Mouse (Mus musculus) midbrain, embryonic 15.5 days (tissue): ENCODE results near the gene Jak3. TPM values are rescaled to one million over a fixed set of nuclear protein-coding genes. Genes with fewer than 3 reads are reported as not detected.
A peak's percentile ranks its signal among the peaks of the same experiment; 100 is the strongest.

ENCODE experiments used
- ATAC-seq: fragments of 200-750 bp; cut with Nextera tagmentation; replicated peaks from 2 replicates; pipeline ENCODE4 v1.8.0; 2017; ENCODE audit warnings: moderate TSS enrichment
- H3K27ac ChIP-seq: fragments of 300-500 bp; sonication (generic); 2 replicates; pipeline ENCODE4 v1.5.1; 2015; ENCODE audit warnings: mild to moderate bottlenecking, inconsistent platforms
- H3K27me3 ChIP-seq: fragments of 300-500 bp; sonication (generic); replicated peaks from 2 replicates; pipeline ENCODE4 v1.6.1; 2015; ENCODE audit warnings: inconsistent platforms
- H3K36me3 ChIP-seq: fragments of 300-500 bp; sonication (generic); replicated peaks from 2 replicates; pipeline ENCODE4 v1.6.1; 2015; ENCODE audit warnings: inconsistent platforms
- H3K4me1 ChIP-seq: fragments of 300-500 bp; sonication (generic); 2 replicates; pipeline ENCODE4 v1.6.1; 2015; ENCODE audit warnings: inconsistent platforms
- H3K4me2 ChIP-seq: fragments of 300-500 bp; sonication (generic); 2 replicates; pipeline ENCODE4 v1.6.1; 2015; ENCODE audit warnings: inconsistent platforms, mild to moderate bottlenecking, moderate library complexity
- H3K4me3 ChIP-seq: fragments of 300-500 bp; sonication (generic); 2 replicates; pipeline ENCODE4 v1.5.1; 2015; ENCODE audit warnings: mild to moderate bottlenecking, inconsistent platforms
- H3K9ac ChIP-seq: fragments of 300-500 bp; sonication (generic); 2 replicates; pipeline ENCODE4 v1.6.1; 2015; ENCODE audit warnings: mild to moderate bottlenecking, inconsistent platforms
- H3K9me3 ChIP-seq: fragments of 300-500 bp; sonication (generic); 2 replicates; pipeline ENCODE4 v1.6.1; 2016; ENCODE audit warnings: inconsistent platforms
- WGBS: fragments of 180-500 bp; shearing (Covaris S2); methylation state at CpG from one replicate; pipeline ENCODE4 v1.1.7; 2015; ENCODE audit warnings: mixed read lengths; 5-methylcytosine and 5-hydroxymethylcytosine counted together
- polyA plus RNA-seq: library from polyadenylated mRNA; unstranded; fragments of >200 nt; fragmentation: Nextera tagmentation; extraction: Ambion mirVana; gene quantifications from 2 replicates; pipeline ENCODE4 v1.2.1, GENCODE M21; 2015

The Jak3 gene
- polyA plus RNA-seq, 1 experiment from 2014 or later, result 5.8 TPM

DNA sequence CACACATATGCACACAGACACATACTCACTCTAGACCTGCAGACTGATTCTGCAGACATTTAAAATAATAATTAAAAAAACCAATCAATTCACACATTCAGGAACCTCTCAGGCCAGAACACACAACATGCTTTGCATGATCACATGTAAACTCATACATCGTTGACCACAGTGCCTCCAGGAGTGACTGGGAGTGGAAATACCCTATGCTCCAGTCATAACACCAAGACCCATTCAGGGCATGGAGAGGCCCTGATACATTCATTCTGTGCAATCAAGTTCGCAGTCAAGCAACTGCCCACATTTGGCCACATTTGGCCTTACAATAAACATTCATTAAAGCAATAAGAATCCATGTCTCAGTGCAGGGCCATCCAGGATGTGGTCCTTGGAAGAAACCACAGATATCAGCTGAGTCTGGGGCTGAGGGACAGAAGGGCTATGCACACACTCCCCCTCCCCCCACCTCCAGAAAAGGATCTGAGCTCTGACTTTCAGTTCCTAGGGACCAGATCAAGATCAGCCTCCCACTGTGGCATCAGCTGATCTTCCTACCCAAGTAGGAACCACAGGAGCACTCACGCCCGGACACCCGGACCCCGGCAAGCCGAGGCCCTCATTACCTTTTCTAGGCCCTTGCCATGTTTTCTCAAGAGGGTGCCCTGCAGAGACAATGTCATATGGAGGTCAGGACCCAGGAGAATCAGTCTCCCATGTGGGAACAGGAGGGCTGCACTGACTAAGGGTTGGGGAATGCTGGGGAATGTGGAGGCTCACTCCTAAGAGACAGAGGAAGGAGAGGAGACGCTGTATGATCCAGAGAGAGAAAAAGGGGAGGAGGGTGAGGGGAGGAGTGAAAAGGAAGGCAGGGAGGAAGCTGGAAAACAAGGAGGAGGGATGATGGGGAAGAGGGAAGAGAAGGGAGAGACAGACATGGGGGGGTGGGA lies 38.7 kb upstream of the Jak3 start:
- ATAC-seq, result no peak
- no peak overlapping the region for H3K27ac ChIP-seq
- no peak overlapping the region for H3K4me3 ChIP-seq
- 61% methylated on average over 8 of the region's 8 CpGs for WGBS
- peaks cover 9% of the 10 kb centered on the region for H3K4me1 ChIP-seq
- no peak overlapping the region for H3K9ac ChIP-seq
- no peak overlapping the region for H3K4me2 ChIP-seq
- peaks cover 11% of the 10 kb centered on the region; the same call in 1 of the 2 replicates for H3K27me3 ChIP-seq
- H3K36me3 ChIP-seq, result peaks cover 25% of the 10 kb centered on the region; the same call in 1 of the 2 replicates
- no peaks in the 10 kb centered on the region for H3K9me3 ChIP-seq

DNA sequence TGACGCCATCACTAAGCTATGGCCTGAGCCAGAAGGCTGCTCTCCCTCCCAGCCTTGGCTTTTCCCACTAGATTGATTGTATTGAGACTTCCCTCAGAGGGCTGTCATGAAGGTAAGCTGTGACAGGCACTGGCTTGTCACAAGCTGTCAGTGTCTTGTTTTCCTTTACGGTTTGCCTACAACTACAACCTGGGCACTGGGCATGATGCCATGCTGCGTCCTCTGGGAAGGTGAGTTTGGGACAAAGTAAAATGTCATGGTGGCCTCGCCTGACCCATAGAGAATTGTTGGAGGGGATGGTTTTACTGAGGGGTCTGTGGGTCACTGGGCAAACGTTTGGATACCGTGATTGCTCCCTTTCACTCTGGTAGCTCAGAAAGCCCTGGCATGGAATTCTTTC lies 37.8 kb upstream of the Jak3 start:
- peaks cover 9% of the 10 kb centered on the region for H3K4me1 ChIP-seq
- no peaks in the 10 kb centered on the region for H3K9me3 ChIP-seq
- no peak overlapping the region for H3K4me3 ChIP-seq
- H3K27ac ChIP-seq, result no peak overlapping the region
- no peak for ATAC-seq
- H3K4me2 ChIP-seq, result no peak overlapping the region
- WGBS, result 65% methylated on average over 6 of the region's 6 CpGs
- no peak overlapping the region for H3K9ac ChIP-seq
- H3K27me3 ChIP-seq, result 0 out of 2 replicates have a peak, but pooled peaks cover 11% of the 10 kb centered on the region
- H3K36me3 ChIP-seq, result peaks cover 30% of the 10 kb centered on the region; the same call in 1 of the 2 replicates

DNA sequence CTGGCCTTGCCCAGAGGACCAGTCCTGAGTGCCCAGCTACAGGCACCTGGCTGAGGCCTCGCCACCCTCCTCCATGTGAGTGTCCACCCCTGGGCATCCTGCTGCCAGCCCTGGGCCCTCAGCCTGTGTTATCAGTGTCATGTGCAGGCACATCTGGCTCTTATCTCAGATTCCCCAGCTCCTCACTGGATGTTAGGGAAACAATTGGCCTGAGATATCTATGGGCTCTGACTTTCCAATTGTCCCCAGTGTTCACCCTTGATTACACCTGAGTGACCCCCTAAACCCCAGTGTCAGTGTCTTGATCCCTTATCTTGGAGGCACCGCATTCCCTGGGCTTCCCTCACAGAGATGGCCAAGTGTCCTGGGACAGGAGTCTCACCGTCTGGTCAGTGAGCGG lies 36.8 kb upstream of the Jak3 start:
- no peak overlapping the region for H3K4me2 ChIP-seq
- WGBS, result 85% methylated on average over 4 of the region's 4 CpGs
- peaks cover 32% of the 10 kb centered on the region for H3K36me3 ChIP-seq

DNA sequence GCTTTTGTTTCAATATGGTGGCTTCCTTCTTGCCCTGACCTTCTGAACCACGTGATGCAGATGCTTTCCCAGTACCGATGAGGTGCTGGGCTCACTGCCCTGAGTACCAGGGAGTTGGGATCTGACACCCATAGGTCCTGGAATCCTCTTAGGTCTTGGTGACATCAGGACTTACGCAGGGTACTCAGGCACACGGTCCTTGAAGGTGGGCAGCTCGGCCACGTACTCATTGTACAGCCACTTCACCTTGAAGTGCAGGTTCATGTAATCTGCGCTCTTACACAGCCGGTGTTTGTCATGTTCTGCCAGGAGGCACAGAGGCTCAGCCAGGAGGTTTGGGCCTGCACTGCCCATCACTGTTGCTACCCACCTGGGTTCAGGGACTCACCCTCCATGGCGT lies 30.6 kb upstream of the Jak3 start:
- Histone ChIP-seq H3K4me2 (no peak overlapping the region), H3K36me3 (peaks cover 55% of the 10 kb centered on the region), H3K27me3 (no peaks in the 10 kb centered on the region), H3K9me3 (no peaks in the 10 kb centered on the region), H3K4me1 (no peaks in the 10 kb centered on the region), H3K9ac (no peak overlapping the region), H3K4me3 (no peak overlapping the region), H3K27ac (no peak overlapping the region)
- no peak for ATAC-seq
- WGBS, result 85% methylated on average over 9 of the region's 9 CpGs

More for the DNA sequence above, 36.8 kb upstream of the Jak3 start:
- Histone ChIP-seq H3K9ac (no peak overlapping the region), H3K9me3 (no peaks in the 10 kb centered on the region), H3K4me1 (peaks cover 7% of the 10 kb centered on the region), H3K27me3 (0 out of 2 replicates have a peak, but pooled peaks cover 11% of the 10 kb centered on the region), H3K4me3 (no peak overlapping the region), H3K27ac (no peak overlapping the region)
- no peak for ATAC-seq

DNA sequence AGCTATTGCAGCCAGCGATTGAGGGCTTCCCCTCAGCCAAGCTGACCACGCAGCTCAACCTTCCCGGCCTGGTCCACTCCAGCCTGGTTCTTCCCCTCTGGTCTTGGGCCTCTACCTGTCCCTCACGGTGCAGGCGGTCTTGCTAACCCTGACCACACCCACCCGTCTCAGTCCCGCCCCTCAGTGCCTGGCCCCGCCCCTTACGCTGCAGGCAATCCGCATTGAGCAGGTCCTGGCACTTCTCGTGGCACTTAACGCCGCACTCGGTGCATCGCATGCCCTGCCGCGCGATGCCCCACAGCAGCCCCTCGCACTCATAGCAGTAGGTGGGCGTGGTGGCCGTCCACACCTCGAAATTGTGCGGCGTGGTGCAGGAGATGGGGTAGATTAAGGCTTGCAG lies 21.5 kb upstream of the Jak3 start:
- H3K27ac ChIP-seq, result no peak overlapping the region
- ATAC-seq, result peak; percentile 15; the same call in 1 of the 2 replicates
- H3K4me3 ChIP-seq, result no peak overlapping the region
- H3K36me3 ChIP-seq, result peaks cover 25% of the 10 kb centered on the region
- peaks cover 37% of the 10 kb centered on the region for H3K27me3 ChIP-seq
- H3K4me2 ChIP-seq, result peak overlapping the region; percentile 20; the same call in 1 of the 2 replicates
- 3% methylated on average over 24 of the region's 24 CpGs for WGBS
- H3K9ac ChIP-seq, result no peak overlapping the region
- H3K4me1 ChIP-seq, result 0 out of 2 replicates have a peak, but pooled peaks cover 5% of the 10 kb centered on the region
- H3K9me3 ChIP-seq, result no peaks in the 10 kb centered on the region

DNA sequence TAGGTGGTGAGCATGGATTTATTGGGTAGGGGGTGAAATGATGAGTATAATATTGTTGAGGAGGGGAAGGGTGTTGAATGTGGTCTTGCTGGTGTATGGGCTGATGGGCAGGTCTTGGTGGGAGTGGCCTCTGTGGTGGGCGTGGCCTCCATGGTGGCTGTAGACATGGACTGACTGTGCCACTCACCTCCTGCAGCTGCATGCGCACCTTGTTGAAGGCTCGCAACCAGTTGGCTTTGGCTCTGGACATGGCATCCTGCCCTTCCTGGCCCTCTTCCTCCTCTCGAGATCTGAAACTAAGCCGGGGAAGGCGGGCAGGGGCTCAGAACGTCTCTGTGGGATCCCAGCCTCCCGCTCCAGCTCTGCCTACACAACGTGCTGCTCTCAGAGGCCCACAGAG lies 18.3 kb upstream of the Jak3 start:
- Histone ChIP-seq H3K9me3 (no peaks in the 10 kb centered on the region), H3K27ac (no peak overlapping the region), H3K36me3 (peaks cover 13% of the 10 kb centered on the region; the same call in 1 of the 2 replicates), H3K4me1 (0 out of 2 replicates have a peak, but pooled peaks cover 9% of the 10 kb centered on the region), H3K4me2 (no peak overlapping the region), H3K4me3 (no peak overlapping the region), H3K9ac (no peak overlapping the region), H3K27me3 (peaks cover 44% of the 10 kb centered on the region)
- 31% methylated on average over 9 of the region's 9 CpGs for WGBS
- no peak for ATAC-seq

DNA sequence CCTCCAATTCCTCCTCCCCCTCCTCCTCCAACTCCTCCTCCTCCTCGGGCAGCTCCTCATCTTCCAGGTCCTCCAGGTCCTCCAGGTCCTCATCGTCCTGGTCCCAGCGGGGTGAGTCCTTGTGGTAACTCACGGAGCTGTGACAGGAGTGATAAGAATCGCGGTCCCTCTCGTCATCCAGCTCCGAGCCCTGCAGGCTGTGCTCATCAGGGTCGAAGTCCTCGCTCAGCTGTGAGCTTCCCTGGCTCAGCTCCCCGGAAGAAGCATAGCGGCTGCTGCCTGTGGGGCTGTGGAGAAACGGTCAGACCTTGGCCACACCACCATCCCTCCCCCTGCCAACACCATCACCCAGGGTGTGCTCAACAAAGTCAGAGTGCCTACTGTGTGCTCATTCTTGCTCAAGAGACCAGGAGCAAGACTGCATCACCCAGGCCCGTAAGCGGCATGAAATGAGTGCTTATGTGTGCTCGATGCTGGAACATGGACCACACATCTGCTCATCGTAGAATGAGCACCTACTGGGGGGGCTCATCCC lies 17.5 kb upstream of the Jak3 start:
- WGBS, result 32% methylated on average over 17 of the region's 17 CpGs
- Histone ChIP-seq H3K27me3 (peaks cover 42% of the 10 kb centered on the region), H3K4me1 (0 out of 2 replicates have a peak, but pooled peaks cover 9% of the 10 kb centered on the region), H3K9ac (no peak overlapping the region), H3K9me3 (no peaks in the 10 kb centered on the region), H3K27ac (no peak overlapping the region), H3K4me3 (no peak overlapping the region), H3K4me2 (no peak overlapping the region), H3K36me3 (peaks cover 16% of the 10 kb centered on the region; the same call in 1 of the 2 replicates)
- no peak for ATAC-seq

DNA sequence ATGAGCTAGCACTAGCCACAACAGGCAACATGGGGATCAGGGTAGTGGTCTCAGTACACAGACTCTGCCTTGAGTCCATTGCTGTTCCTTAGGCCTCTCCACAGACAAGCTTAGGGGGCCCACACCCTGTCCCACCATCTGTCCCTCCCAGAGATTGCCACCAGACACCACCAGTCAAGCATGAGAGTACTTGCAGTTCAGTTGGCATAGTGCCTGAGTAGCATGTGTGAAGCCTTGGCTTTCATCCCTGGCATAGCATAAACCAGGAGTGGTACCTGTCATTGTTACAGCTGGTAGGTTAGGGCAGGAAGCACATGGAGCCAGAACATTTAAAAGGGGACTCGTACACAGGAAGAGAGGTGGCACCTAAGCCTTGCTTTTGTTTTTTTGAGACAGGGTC lies 16.3 kb upstream of the Jak3 start:
- H3K4me3 ChIP-seq, result no peak overlapping the region
- no peak overlapping the region for H3K9ac ChIP-seq
- no peak overlapping the region for H3K4me2 ChIP-seq
- ATAC-seq, result no peak
- peaks cover 37% of the 10 kb centered on the region for H3K27me3 ChIP-seq
- WGBS, result 54% methylated on average over 1 of the region's 1 CpGs
- 0 out of 2 replicates have a peak, but pooled peaks cover 5% of the 10 kb centered on the region for H3K4me1 ChIP-seq
- H3K9me3 ChIP-seq, result no peaks in the 10 kb centered on the region
- peaks cover 21% of the 10 kb centered on the region for H3K36me3 ChIP-seq
- no peak overlapping the region for H3K27ac ChIP-seq

DNA sequence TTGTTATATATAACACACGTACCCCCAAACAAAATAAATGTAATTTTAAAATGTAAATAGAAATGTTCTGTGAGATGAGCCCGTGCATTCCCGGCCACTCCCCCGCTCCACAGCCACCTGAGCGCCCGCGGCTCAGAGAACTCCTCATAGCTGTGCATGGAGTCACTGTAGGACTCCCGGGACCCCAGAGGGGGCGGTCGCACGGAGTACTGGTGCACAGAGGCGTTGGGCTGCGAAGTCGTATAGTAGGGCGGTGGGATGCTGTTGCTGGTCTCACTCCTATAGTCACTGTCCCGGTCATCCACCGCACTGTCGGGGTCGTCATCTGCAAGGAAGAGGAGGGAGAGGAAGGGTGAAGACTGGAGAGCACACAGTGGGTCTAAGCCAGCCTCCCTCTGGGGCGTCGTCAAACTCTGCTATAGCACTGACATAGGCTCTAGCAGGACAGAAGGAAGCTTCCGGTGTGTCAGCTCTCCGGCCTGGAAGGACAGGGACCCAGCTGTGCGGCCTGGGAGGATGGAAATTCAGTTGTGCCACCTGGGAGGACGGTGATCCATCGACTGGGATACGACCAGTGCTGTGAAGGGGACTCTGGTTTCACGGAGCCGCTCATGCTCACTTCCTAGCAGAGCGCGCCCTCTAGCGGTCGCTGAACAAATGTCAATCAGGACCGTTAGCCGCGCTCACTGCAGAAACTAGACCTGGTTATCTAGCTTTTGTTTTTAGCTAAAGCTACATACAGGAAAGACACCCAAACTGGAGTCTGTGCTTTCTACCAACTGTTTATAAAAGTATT lies 15.6 kb upstream of the Jak3 start:
- 7% methylated on average over 36 of the region's 36 CpGs for WGBS
- no peak overlapping the region for H3K4me2 ChIP-seq
- H3K36me3 ChIP-seq, result peaks cover 21% of the 10 kb centered on the region
- H3K9me3 ChIP-seq, result no peaks in the 10 kb centered on the region
- H3K9ac ChIP-seq, result no peak overlapping the region
- peaks cover 31% of the 10 kb centered on the region for H3K27me3 ChIP-seq
- no peak overlapping the region for H3K27ac ChIP-seq
- 0 out of 2 replicates have a peak, but pooled peaks cover 5% of the 10 kb centered on the region for H3K4me1 ChIP-seq
- ATAC-seq, result peak; percentile 65
- no peak overlapping the region for H3K4me3 ChIP-seq

DNA sequence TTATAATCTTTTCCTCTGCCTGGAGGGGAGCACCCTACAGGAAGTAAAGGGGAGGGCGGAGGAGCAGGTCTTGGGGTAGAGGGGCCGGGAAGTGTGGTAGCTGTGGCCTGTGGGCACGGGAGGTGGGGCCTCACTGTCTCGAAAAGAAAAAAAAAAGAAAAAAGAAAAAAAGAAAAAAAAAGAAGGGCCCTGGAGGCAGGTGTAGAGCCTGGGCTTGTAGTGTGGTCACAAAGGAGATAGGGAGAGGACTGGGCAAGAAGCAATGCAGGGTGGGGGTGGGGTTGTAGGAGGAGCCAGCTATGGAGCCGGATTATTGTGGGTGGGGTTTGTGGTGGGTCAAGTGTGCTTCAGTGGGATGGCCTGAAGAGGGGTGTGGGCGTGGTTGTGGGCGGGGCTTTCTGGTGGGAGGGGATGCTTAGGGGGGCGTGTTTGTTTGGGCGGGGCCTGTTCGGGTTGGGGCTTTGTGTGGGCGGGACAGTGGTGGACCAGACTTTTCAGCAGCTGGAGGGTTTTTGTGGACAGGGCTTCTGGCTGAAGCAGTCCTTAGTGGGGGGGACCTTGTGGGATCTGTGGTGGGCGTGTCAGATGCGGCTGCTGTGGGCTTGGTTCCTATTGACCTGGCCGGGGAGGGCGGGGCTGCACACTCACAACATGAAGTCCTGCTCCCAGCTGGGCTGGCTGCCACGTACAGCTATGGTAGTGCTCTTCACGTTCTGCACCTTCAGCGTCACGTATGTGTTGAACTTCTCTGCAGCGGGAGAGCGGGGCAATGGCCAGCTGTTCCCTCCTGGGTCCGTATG lies 10.6 kb upstream of the Jak3 start:
- peaks cover 13% of the 10 kb centered on the region for H3K36me3 ChIP-seq
- H3K9me3 ChIP-seq, result no peaks in the 10 kb centered on the region
- no peak overlapping the region for H3K9ac ChIP-seq
- H3K4me2 ChIP-seq, result peak overlapping the region; percentile 2; the same call in 1 of the 2 replicates
- H3K4me3 ChIP-seq, result no peak overlapping the region
- H3K27ac ChIP-seq, result no peak overlapping the region
- ATAC-seq, result no peak
- H3K4me1 ChIP-seq, result peaks cover 46% of the 10 kb centered on the region
- no peaks in the 10 kb centered on the region; the same call in none of the 2 replicates for H3K27me3 ChIP-seq
- 6% methylated on average over 22 of the region's 22 CpGs for WGBS

DNA sequence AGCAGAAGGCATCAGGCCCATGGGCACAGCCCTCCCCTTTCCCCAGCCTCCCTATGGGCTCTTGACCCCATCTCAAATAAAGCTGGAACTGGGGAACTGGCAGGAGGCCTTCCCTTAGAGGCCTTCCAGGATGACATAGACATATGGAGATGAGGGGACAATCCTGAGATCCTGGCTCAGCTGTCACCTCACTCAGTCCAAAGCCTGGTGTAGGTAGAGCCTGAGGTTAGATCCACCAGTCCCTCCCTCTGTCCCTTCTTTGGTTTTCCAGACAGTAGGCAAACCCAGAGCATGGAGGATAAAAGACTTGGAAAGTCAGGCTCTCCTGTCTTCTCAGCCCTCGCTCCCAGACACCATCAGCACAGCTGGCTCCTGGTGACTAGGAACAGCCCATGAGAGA lies 9.2 kb upstream of the Jak3 start:
- Histone ChIP-seq H3K27me3 (no peaks in the 10 kb centered on the region), H3K4me2 (peak overlapping the region; percentile 28; the same call in 1 of the 2 replicates), H3K4me1 (peaks cover 47% of the 10 kb centered on the region), H3K36me3 (peaks cover 13% of the 10 kb centered on the region), H3K27ac (peak overlapping the region; percentile 73; the same call in 1 of the 2 replicates), H3K9ac (0 out of 2 replicates have a peak overlapping the region, but pooled peaks have one; percentile 12), H3K4me3 (no peak overlapping the region), H3K9me3 (no peaks in the 10 kb centered on the region)
- no peak for ATAC-seq
- WGBS, result 24% methylated on average over 1 of the region's 1 CpGs
